Mouse (Mus musculus) myocyte (in vitro differentiated cells): ENCODE results near the gene Esrrg. TPM values are rescaled to one million over a fixed set of nuclear protein-coding genes. Genes with fewer than 3 reads are reported as not detected.

ENCODE experiments used
- H3K27me3 ChIP-seq: one replicate; pipeline ENCODE4 v1.6.1; 2011; ENCODE audit not compliant: control insufficient read depth, insufficient read depth, insufficient read length
- H3K36me3 ChIP-seq: one replicate; pipeline ENCODE4 v1.6.1; 2011; ENCODE audit not compliant: control insufficient read depth, insufficient read depth
- H3K4me2 ChIP-seq: one replicate; pipeline ENCODE4 v1.6.1; 2011; ENCODE audit warnings: low read depth, control low read depth
- H3K4me3 ChIP-seq: one replicate; pipeline ENCODE4 v1.5.1; 2011; ENCODE audit warnings: mild to moderate bottlenecking, control low read depth, moderate library complexity
- H3K79me2 ChIP-seq: one replicate; pipeline ENCODE4 v1.6.1; 2011; ENCODE audit not compliant: control insufficient read depth, insufficient read depth
- H3ac ChIP-seq: one replicate; pipeline ENCODE4 v1.6.1; 2011; ENCODE audit not compliant: control insufficient read depth, insufficient read length
- CEBPB ChIP-seq: IDR thresholded peaks from 2 replicates; pipeline ENCODE4 v1.6.1; 2011; ENCODE audit warnings: mild to moderate bottlenecking, moderate library complexity; ENCODE audit not compliant: poor library complexity, insufficient read depth, severe bottlenecking
- E2F4 ChIP-seq: IDR thresholded peaks from one replicate; pipeline ENCODE4 v1.6.1; 2011; ENCODE audit warnings: mild to moderate bottlenecking, control low read depth, moderate library complexity; ENCODE audit not compliant: insufficient read depth
- MAX ChIP-seq: IDR thresholded peaks from one replicate; pipeline ENCODE4 v1.6.1; 2011; ENCODE audit warnings: low read depth, mild to moderate bottlenecking, control low read depth
- MYOD1 ChIP-seq, 3 experiments: IDR thresholded peaks; one replicate each; pipeline ENCODE4 v1.6.1; 2011; ENCODE audit warnings: control low read depth in 2 of 3, low read depth in 2 of 3, mild to moderate bottlenecking in 2 of 3, moderate library complexity in 1 of 3; ENCODE audit not compliant: insufficient read length in 2 of 3, control insufficient read depth in 1 of 3
- MYOG ChIP-seq, 3 experiments: IDR thresholded peaks; one replicate each; pipeline ENCODE4 v1.6.1; 2011; ENCODE audit warnings: control low read depth in 2 of 3, low read depth in 2 of 3, mild to moderate bottlenecking in 2 of 3; ENCODE audit not compliant: insufficient read length in 2 of 3, control insufficient read depth in 1 of 3, insufficient read depth in 1 of 3
- POLR2A ChIP-seq: IDR thresholded peaks from one replicate; pipeline ENCODE4 v1.6.1; 2011; ENCODE audit warnings: low read depth, mild to moderate bottlenecking, control low read depth, moderate library complexity; ENCODE audit not compliant: insufficient read length
- POLR2AphosphoS2 ChIP-seq: IDR thresholded peaks from one replicate; pipeline ENCODE4 v1.6.1; 2011; ENCODE audit warnings: low read depth, control low read depth; ENCODE audit not compliant: insufficient read length
- REST ChIP-seq: IDR thresholded peaks from one replicate; pipeline ENCODE4 v1.6.1; 2011; ENCODE audit warnings: mild to moderate bottlenecking, control low read depth, moderate library complexity; ENCODE audit not compliant: insufficient read depth, insufficient read length
- SRF ChIP-seq: IDR thresholded peaks from one replicate; pipeline ENCODE4 v1.6.1; 2011; ENCODE audit warnings: low read depth; ENCODE audit not compliant: control insufficient read depth, insufficient read length
- TCF12 ChIP-seq: IDR thresholded peaks from one replicate; pipeline ENCODE4 v1.6.1; 2011; ENCODE audit warnings: mild to moderate bottlenecking, control low read depth; ENCODE audit not compliant: poor library complexity, insufficient read depth, severe bottlenecking
- TCF3 ChIP-seq: IDR thresholded peaks from one replicate; pipeline ENCODE4 v1.6.1; 2011; ENCODE audit warnings: low read depth, control low read depth; ENCODE audit not compliant: insufficient read length
- USF1 ChIP-seq: IDR thresholded peaks from one replicate; pipeline ENCODE4 v1.6.1; 2011; ENCODE audit warnings: low read depth, mild to moderate bottlenecking, control low read depth, moderate library complexity
- polyA plus RNA-seq: library from polyadenylated mRNA; unstranded; fragments of >200 nt; fragmentation: generic; extraction: Trizol; gene quantifications from one replicate; pipeline ENCODE4 v1.2.1, GENCODE M21; 2012; ENCODE audit warnings: missing spikeins

Gene Esrrg
- polyA plus RNA-seq, 1 experiment: 0.20 TPM

GRCm38 (mm10) chr1:188046691-188047121 is 438.1 kb downstream of the Esrrg start:
- no peak overlapping the region for H3ac ChIP-seq
- H3K4me3 ChIP-seq: no peak overlapping the region
- H3K79me2 ChIP-seq: no peaks in the 10 kb centered on the region
- H3K4me2 ChIP-seq: no peak overlapping the region
- no peaks in the 10 kb centered on the region for H3K27me3 ChIP-seq
- H3K36me3 ChIP-seq: no peaks in the 10 kb centered on the region
- no peak for TF ChIP-seq REST
- no peak for TF ChIP-seq MYOD1 (IDR thresholded peaks at IDR 0.05; ENCODE audit: control insufficient read depth in 1 of 3, insufficient read length in 2 of 3, low read depth in 2 of 3)
- TF ChIP-seq USF1: no peak
- no peak for TF ChIP-seq TCF12
- no peak for TF ChIP-seq MAX
- no peak for TF ChIP-seq E2F4
- no peak for TF ChIP-seq TCF3
- TF ChIP-seq POLR2A: no peak
- no peak for TF ChIP-seq SRF
- no peak for TF ChIP-seq CEBPB
- no peak for TF ChIP-seq MYOG (IDR thresholded peaks at IDR 0.05; ENCODE audit: control insufficient read depth in 1 of 3, insufficient read depth in 1 of 3, insufficient read length in 2 of 3, low read depth in 2 of 3)
- TF ChIP-seq POLR2AphosphoS2: no peak

GRCm38 (mm10) chr1:188047148-188047547 is 438.6 kb downstream of the Esrrg start:
- Histone ChIP-seq H3K4me3 (no peak overlapping the region), H3K79me2 (no peaks in the 10 kb centered on the region), H3K4me2 (no peak overlapping the region), H3ac (no peak overlapping the region), H3K36me3 (no peaks in the 10 kb centered on the region), H3K27me3 (no peaks in the 10 kb centered on the region)
- no peak for TF ChIP-seq POLR2A

- H3K4me2 ChIP-seq: peak overlapping the region; percentile 70
- no peaks in the 10 kb centered on the region for H3K27me3 ChIP-seq
- no peak overlapping the region for H3ac ChIP-seq
- no peak overlapping the region for H3K4me3 ChIP-seq
- no peaks in the 10 kb centered on the region for H3K36me3 ChIP-seq
- H3K79me2 ChIP-seq: no peaks in the 10 kb centered on the region
- no peak for TF ChIP-seq TCF3
- TF ChIP-seq POLR2A: no peak
- TF ChIP-seq TCF12: no peak
- TF ChIP-seq MYOG (IDR thresholded peaks at IDR 0.05; ENCODE audit: control insufficient read depth in 1 of 3, insufficient read depth in 1 of 3, insufficient read length in 2 of 3, low read depth in 2 of 3): no peak
- TF ChIP-seq REST: no peak
- TF ChIP-seq USF1: no peak
- no peak for TF ChIP-seq E2F4
- no peak for TF ChIP-seq MAX
- no peak for TF ChIP-seq SRF
- TF ChIP-seq CEBPB: no peak
- no peak for TF ChIP-seq MYOD1 (IDR thresholded peaks at IDR 0.05; ENCODE audit: control insufficient read depth in 1 of 3, insufficient read length in 2 of 3, low read depth in 2 of 3)
- no peak for TF ChIP-seq POLR2AphosphoS2
Observed at GRCm38 (mm10) chr1:188055888-188056287, 447.3 kb downstream of the Esrrg start.

GRCm38 (mm10) chr1:188057892-188058291 is 449.3 kb downstream of the Esrrg start:
- H3K36me3 ChIP-seq: no peaks in the 10 kb centered on the region
- no peaks in the 10 kb centered on the region for H3K79me2 ChIP-seq
- H3K27me3 ChIP-seq: no peaks in the 10 kb centered on the region
- H3K4me3 ChIP-seq: no peak overlapping the region
- no peak overlapping the region for H3ac ChIP-seq
- H3K4me2 ChIP-seq: peak overlapping the region; percentile 15
- TF ChIP-seq REST (no peak), TCF12 (no peak), MAX (no peak), TCF3 (no peak), MYOG (IDR thresholded peaks at IDR 0.05; ENCODE audit: control insufficient read depth in 1 of 3, insufficient read depth in 1 of 3, insufficient read length in 2 of 3, low read depth in 2 of 3) (peak in 2 of 3 experiments; percentile 73 to 83), CEBPB (no peak), SRF (no peak), POLR2AphosphoS2 (no peak), E2F4 (no peak), MYOD1 (IDR thresholded peaks at IDR 0.05; ENCODE audit: control insufficient read depth in 1 of 3, insufficient read length in 2 of 3, low read depth in 2 of 3) (peak in 2 of 3 experiments; percentile 46 to 78), POLR2A (no peak), USF1 (no peak)

- TF ChIP-seq REST: no peak
- TF ChIP-seq MAX: no peak
- no peak for TF ChIP-seq USF1
- TF ChIP-seq CEBPB: no peak
- no peak for TF ChIP-seq TCF12
- no peak for TF ChIP-seq TCF3
- no peak for TF ChIP-seq MYOD1 (IDR thresholded peaks at IDR 0.05; ENCODE audit: control insufficient read depth in 1 of 3, insufficient read length in 2 of 3, low read depth in 2 of 3)
- no peaks in the 10 kb centered on the region for H3K36me3 ChIP-seq
- H3K27me3 ChIP-seq: no peaks in the 10 kb centered on the region
- no peak overlapping the region for H3ac ChIP-seq
- H3K79me2 ChIP-seq: no peaks in the 10 kb centered on the region
- no peak overlapping the region for H3K4me2 ChIP-seq
- H3K4me3 ChIP-seq: no peak overlapping the region
Observed at GRCm38 (mm10) chr1:188059006-188059405, 450.4 kb downstream of the Esrrg start.
